8 mouse cellular contexts compared by ENCODE assay signal in genomic region chr1:134151655-134152412, GRCm38 (mm10). TPM values are rescaled to one million over a fixed set of nuclear protein-coding genes. Genes with fewer than 3 reads are reported as not detected.
DNase-seq lines count a peak whose midpoint lies in the region; ATAC-seq and TF ChIP-seq lines count a peak whose summit lies in the region.

No protein-coding gene starts in this region.

- H3K4me3 ChIP-seq in forebrain, embryonic 13.5 days, result no peak overlapping the region
- no peak overlapping the region for H3K4me3 ChIP-seq in liver, embryonic 14.5 days (ENCODE audit: insufficient read depth in 1 of 2, low read depth in 2 of 2, low read length in 2 of 2)
- H3K4me3 ChIP-seq in neural tube, embryonic 13.5 days, result no peak overlapping the region

- ATAC-seq in forebrain, embryonic 13.5 days, result peak; percentile 90
- ATAC-seq in liver, embryonic 14.5 days (ENCODE audit: insufficient read depth), result peak; percentile 47
- peak; percentile 74 for ATAC-seq in neural tube, embryonic 13.5 days (ENCODE audit: low read depth)

- TF ChIP-seq CTCF in liver, embryonic 14.5 days (IDR thresholded peaks at IDR 0.05; ENCODE audit: low read depth), result peak; percentile 93

- no peak overlapping the region for H3K27ac ChIP-seq in forebrain, embryonic 13.5 days
- H3K27ac ChIP-seq in liver, embryonic 14.5 days, result no peak overlapping the region
- no peak overlapping the region for H3K27ac ChIP-seq in neural tube, embryonic 13.5 days (replicated peaks)

- no peaks in the 10 kb centered on the region for H3K27me3 ChIP-seq in forebrain, embryonic 13.5 days
- no peaks in the 10 kb centered on the region for H3K27me3 ChIP-seq in liver, embryonic 14.5 days (ENCODE audit: control insufficient read depth, insufficient read depth, low read length)
- H3K27me3 ChIP-seq in neural tube, embryonic 13.5 days, result no peaks in the 10 kb centered on the region

- 34% methylated on average over 13 of the region's 13 CpGs for WGBS in forebrain, embryonic 13.5 days
- WGBS in liver, embryonic 14.5 days (ENCODE audit: insufficient replicate concordance), result 21% methylated on average over 13 of the region's 13 CpGs
- WGBS in neural tube, embryonic 13.5 days, result 33% methylated on average over 13 of the region's 13 CpGs

- no peaks in the 10 kb centered on the region for H3K36me3 ChIP-seq in forebrain, embryonic 13.5 days (ENCODE audit: poor library complexity, severe bottlenecking)
- no peaks in the 10 kb centered on the region for H3K36me3 ChIP-seq in liver, embryonic 14.5 days (replicated peaks; ENCODE audit: control insufficient read depth, insufficient read depth, low read depth)
- no peaks in the 10 kb centered on the region for H3K36me3 ChIP-seq in neural tube, embryonic 13.5 days

- H3K9me3 ChIP-seq in forebrain, embryonic 13.5 days (replicated peaks), result no peaks in the 10 kb centered on the region; the same call in 1 of the 2 replicates
- H3K9me3 ChIP-seq in liver, embryonic 14.5 days (ENCODE audit: control insufficient read depth, low read length), result no peaks in the 10 kb centered on the region
- peaks cover 7% of the 10 kb centered on the region; the same call in 1 of the 2 replicates for H3K9me3 ChIP-seq in neural tube, embryonic 13.5 days

- intact Hi-C loops in heart, postnatal 10 days (cut with DNase I), result loop anchor here (1.0 to 2.0 kb wide), 4 partner anchors 51 to 179 kb away; no protein-coding TSS in a partner anchor

- H3K4me2 ChIP-seq in forebrain, embryonic 13.5 days, result no peak overlapping the region
- no peak overlapping the region for H3K4me2 ChIP-seq in liver, embryonic 14.5 days (ENCODE audit: low read depth)
- H3K4me2 ChIP-seq in neural tube, embryonic 13.5 days, result no peak overlapping the region

- peak; percentile 96 for DNase-seq in ES-CJ7 (ENCODE audit: low read depth, low spot score)
- peak; percentile 75 for DNase-seq in c-Kit-positive CD71-positive TER-119-positive erythroid progenitor cells, embryonic 14.5 days (ENCODE audit: low spot score)
- DNase-seq in heart, postnatal 10 days, result peak; percentile 88 to 93
- peak; percentile 81 to 86 for DNase-seq in kidney, postnatal 36 days
- peak; percentile 64 to 70 (median 65) for DNase-seq in liver, embryonic 14.5 days (ENCODE audit: low read depth in 3 of 3, low spot score in 3 of 3)
- DNase-seq in telencephalon, adult 2 months (ENCODE audit: low read depth, low spot score), result peak; percentile 63

- H3K4me1 ChIP-seq in forebrain, embryonic 13.5 days, result no peaks in the 10 kb centered on the region
- H3K4me1 ChIP-seq in liver, embryonic 14.5 days (replicated peaks; ENCODE audit: control insufficient read depth in 2 of 2, insufficient read depth in 2 of 2, low read length in 1 of 2), result peaks cover 0 to 16% of the 10 kb centered on the region in 2 experiments; a peak in 2 of 4 replicates
- no peaks in the 10 kb centered on the region; the same call in 1 of the 2 replicates for H3K4me1 ChIP-seq in neural tube, embryonic 13.5 days (replicated peaks)

- TF ChIP-seq EP300 in liver, embryonic 14.5 days (IDR thresholded peaks at IDR 0.05; ENCODE audit: low read depth), result no peak

- H3K9ac ChIP-seq in forebrain, embryonic 13.5 days, result no peak overlapping the region
- H3K9ac ChIP-seq in liver, embryonic 14.5 days (replicated peaks), result no peak overlapping the region
- no peak overlapping the region for H3K9ac ChIP-seq in neural tube, embryonic 13.5 days

RNA-seq across cellular contexts. Expression of gene Chil1, which starts 30.1 kb away (rescaled TPM):
- 2.0 and 3.2 TPM in 2 replicates for polyA plus RNA-seq in forebrain, embryonic 13.5 days (2015; fragmentation: Nextera tagmentation; extraction: Ambion mirVana)
- total RNA-seq in heart, postnatal 10 days (2021), result under 1 TPM; 0.53 to 0.55 TPM
- 1.3 TPM in 2 replicates for polyA plus RNA-seq in liver, embryonic 14.5 days (2012; rRNA removed)
- polyA plus RNA-seq in liver, embryonic 14.5 days (2014; fragmentation: Nextera tagmentation; extraction: Ambion mirVana), result 2.7 and 3.7 TPM in 2 replicates
- 1.9 and 2.8 TPM in 2 replicates for polyA plus RNA-seq in neural tube, embryonic 13.5 days (2015; fragmentation: Nextera tagmentation; extraction: Ambion mirVana)

RNA-seq across cellular contexts. Expression of gene Chit1, which starts 40.8 kb away (rescaled TPM):
- polyA plus RNA-seq in forebrain, embryonic 13.5 days (2015; fragmentation: Nextera tagmentation; extraction: Ambion mirVana), result 0.17 TPM in 1 of 2 replicates, not detected in the other
- not detected for total RNA-seq in heart, postnatal 10 days (2021)
- 0.08 and 0.09 TPM in 2 replicates for polyA plus RNA-seq in liver, embryonic 14.5 days (2012; rRNA removed)
- polyA plus RNA-seq in liver, embryonic 14.5 days (2014; fragmentation: Nextera tagmentation; extraction: Ambion mirVana), result not detected in 2 replicates
- polyA plus RNA-seq in neural tube, embryonic 13.5 days (2015; fragmentation: Nextera tagmentation; extraction: Ambion mirVana), result 0.45 and 0.81 TPM in 2 replicates

RNA-seq across cellular contexts. Expression of gene Mybph, which starts 41.4 kb away (rescaled TPM):
- not detected in 2 replicates for polyA plus RNA-seq in forebrain, embryonic 13.5 days (2015; fragmentation: Nextera tagmentation; extraction: Ambion mirVana)
- under 1 TPM in 1 of 2 experiments, not detected in 1; 0.32 TPM for total RNA-seq in heart, postnatal 10 days (2021)
- 0.02 and 0.03 TPM in 2 replicates for polyA plus RNA-seq in liver, embryonic 14.5 days (2012; rRNA removed)
- not detected in 2 replicates for polyA plus RNA-seq in liver, embryonic 14.5 days (2014; fragmentation: Nextera tagmentation; extraction: Ambion mirVana)
- polyA plus RNA-seq in neural tube, embryonic 13.5 days (2015; fragmentation: Nextera tagmentation; extraction: Ambion mirVana), result 2.9 and 8.5 TPM in 2 replicates
